Mouse (Mus musculus): Measurements from ENCODE around the gene Mybphl. TPM values are rescaled to one million over a fixed set of nuclear protein-coding genes. Genes with fewer than 3 reads are reported as not detected.

Gene Mybphl
- polyA plus RNA-seq, 1 experiment = 16.6 TPM

- DNase-seq = no peak
- 72% methylated on average over 3 of the region's 3 CpGs for WGBS
- Histone ChIP-seq H3K4me3 (ENCODE audit: control insufficient read depth, insufficient read depth, low read length) (no peak overlapping the region), H3K36me3 (ENCODE audit: control insufficient read depth, insufficient read depth, low read length) (no peaks in the 10 kb centered on the region), H3K27me3 (ENCODE audit: control insufficient read depth, insufficient read depth, low read length) (no peaks in the 10 kb centered on the region), H3K27ac (ENCODE audit: control insufficient read depth, insufficient read depth, low read length) (no peak overlapping the region), H3K4me1 (replicated peaks; ENCODE audit: control insufficient read depth, insufficient read depth, low read length) (no peaks in the 10 kb centered on the region)
- TF ChIP-seq CTCF (IDR thresholded peaks at IDR 0.05; ENCODE audit: borderline replicate concordance, control insufficient read depth, extremely low read depth, insufficient read depth, low read length, poor library complexity) (no peak), POLR2A (IDR thresholded peaks at IDR 0.05; ENCODE audit: control insufficient read depth, extremely low read depth, insufficient read depth, low read length, poor library complexity) (no peak)
Observed at GRCm38 (mm10) chr3:108363626-108364025, 1.1 kb upstream of the Mybphl start.

GRCm38 (mm10) chr3:108367173-108367572 lies 2.5 kb downstream of the Mybphl start:
- no peak overlapping the region for H3K27ac ChIP-seq (ENCODE audit: control insufficient read depth, insufficient read depth, low read length)
- no peaks in the 10 kb centered on the region for H3K27me3 ChIP-seq (ENCODE audit: control insufficient read depth, insufficient read depth, low read length)
- no peaks in the 10 kb centered on the region for H3K4me1 ChIP-seq (replicated peaks; ENCODE audit: control insufficient read depth, insufficient read depth, low read length)
- H3K4me3 ChIP-seq (ENCODE audit: control insufficient read depth, insufficient read depth, low read length) = no peak overlapping the region
- no peak for DNase-seq
- no peak for TF ChIP-seq POLR2A (IDR thresholded peaks at IDR 0.05; ENCODE audit: control insufficient read depth, extremely low read depth, insufficient read depth, low read length, poor library complexity)
- 73% methylated on average over 9 of the region's 9 CpGs for WGBS
- no peaks in the 10 kb centered on the region for H3K36me3 ChIP-seq (ENCODE audit: control insufficient read depth, insufficient read depth, low read length)

- no peak overlapping the region for H3K4me3 ChIP-seq (ENCODE audit: control insufficient read depth, insufficient read depth, low read length)
- H3K36me3 ChIP-seq (ENCODE audit: control insufficient read depth, insufficient read depth, low read length) = no peaks in the 10 kb centered on the region
- WGBS = 92% methylated on average over 3 of the region's 3 CpGs
- DNase-seq = no peak
- no peaks in the 10 kb centered on the region for H3K27me3 ChIP-seq (ENCODE audit: control insufficient read depth, insufficient read depth, low read length)
- H3K27ac ChIP-seq (ENCODE audit: control insufficient read depth, insufficient read depth, low read length) = no peak overlapping the region
- no peaks in the 10 kb centered on the region for H3K4me1 ChIP-seq (replicated peaks; ENCODE audit: control insufficient read depth, insufficient read depth, low read length)
- TF ChIP-seq POLR2A (IDR thresholded peaks at IDR 0.05; ENCODE audit: control insufficient read depth, extremely low read depth, insufficient read depth, low read length, poor library complexity) = no peak
- TF ChIP-seq CTCF (IDR thresholded peaks at IDR 0.05; ENCODE audit: borderline replicate concordance, control insufficient read depth, extremely low read depth, insufficient read depth, low read length, poor library complexity) = no peak
Observed at GRCm38 (mm10) chr3:108367828-108368227, 3.1 kb downstream of the Mybphl start.

GRCm38 (mm10) chr3:108368721-108369120 lies 4.0 kb downstream of the Mybphl start:
- DNase-seq = no peak
- Histone ChIP-seq H3K4me1 (replicated peaks; ENCODE audit: control insufficient read depth, insufficient read depth, low read length) (no peaks in the 10 kb centered on the region), H3K36me3 (ENCODE audit: control insufficient read depth, insufficient read depth, low read length) (no peaks in the 10 kb centered on the region), H3K27ac (ENCODE audit: control insufficient read depth, insufficient read depth, low read length) (no peak overlapping the region), H3K27me3 (ENCODE audit: control insufficient read depth, insufficient read depth, low read length) (no peaks in the 10 kb centered on the region), H3K4me3 (ENCODE audit: control insufficient read depth, insufficient read depth, low read length) (no peak overlapping the region)
- TF ChIP-seq POLR2A (IDR thresholded peaks at IDR 0.05; ENCODE audit: control insufficient read depth, extremely low read depth, insufficient read depth, low read length, poor library complexity) = no peak
- 87% methylated on average over 5 of the region's 5 CpGs for WGBS

GRCm38 (mm10) chr3:108372274-108372673 lies 7.6 kb downstream of the Mybphl start:
- no peaks in the 10 kb centered on the region for H3K27me3 ChIP-seq (ENCODE audit: control insufficient read depth, insufficient read depth, low read length)
- H3K36me3 ChIP-seq (ENCODE audit: control insufficient read depth, insufficient read depth, low read length) = no peaks in the 10 kb centered on the region
- WGBS = 54% methylated on average over 3 of the region's 3 CpGs
- H3K27ac ChIP-seq (ENCODE audit: control insufficient read depth, insufficient read depth, low read length) = no peak overlapping the region
- no peak for DNase-seq
- no peak overlapping the region for H3K4me3 ChIP-seq (ENCODE audit: control insufficient read depth, insufficient read depth, low read length)
- TF ChIP-seq CTCF (IDR thresholded peaks at IDR 0.05; ENCODE audit: borderline replicate concordance, control insufficient read depth, extremely low read depth, insufficient read depth, low read length, poor library complexity) = no peak
- TF ChIP-seq POLR2A (IDR thresholded peaks at IDR 0.05; ENCODE audit: control insufficient read depth, extremely low read depth, insufficient read depth, low read length, poor library complexity) = no peak
- no peaks in the 10 kb centered on the region for H3K4me1 ChIP-seq (replicated peaks; ENCODE audit: control insufficient read depth, insufficient read depth, low read length)

GRCm38 (mm10) chr3:108372691-108373090 lies 8.0 kb downstream of the Mybphl start:
- H3K27ac ChIP-seq (ENCODE audit: control insufficient read depth, insufficient read depth, low read length) = no peak overlapping the region
- no peaks in the 10 kb centered on the region; the same call in 1 of the 2 replicates for H3K27me3 ChIP-seq (ENCODE audit: control insufficient read depth, insufficient read depth, low read length)
- H3K4me3 ChIP-seq (ENCODE audit: control insufficient read depth, insufficient read depth, low read length) = no peak overlapping the region
- H3K4me1 ChIP-seq (replicated peaks; ENCODE audit: control insufficient read depth, insufficient read depth, low read length) = no peaks in the 10 kb centered on the region
- 92% methylated on average over 3 of the region's 3 CpGs for WGBS
- H3K36me3 ChIP-seq (ENCODE audit: control insufficient read depth, insufficient read depth, low read length) = no peaks in the 10 kb centered on the region
- no peak for DNase-seq
- no peak for TF ChIP-seq POLR2A (IDR thresholded peaks at IDR 0.05; ENCODE audit: control insufficient read depth, extremely low read depth, insufficient read depth, low read length, poor library complexity)
- TF ChIP-seq CTCF (IDR thresholded peaks at IDR 0.05; ENCODE audit: borderline replicate concordance, control insufficient read depth, extremely low read depth, insufficient read depth, low read length, poor library complexity) = no peak

- Histone ChIP-seq H3K4me3 (ENCODE audit: control insufficient read depth, insufficient read depth, low read length) (no peak overlapping the region), H3K27ac (ENCODE audit: control insufficient read depth, insufficient read depth, low read length) (no peak overlapping the region), H3K27me3 (ENCODE audit: control insufficient read depth, insufficient read depth, low read length) (no peaks in the 10 kb centered on the region; the same call in 1 of the 2 replicates), H3K4me1 (replicated peaks; ENCODE audit: control insufficient read depth, insufficient read depth, low read length) (peaks cover 12% of the 10 kb centered on the region), H3K36me3 (ENCODE audit: control insufficient read depth, insufficient read depth, low read length) (no peaks in the 10 kb centered on the region)
- 92% methylated on average over 7 of the region's 7 CpGs for WGBS
- TF ChIP-seq POLR2A (IDR thresholded peaks at IDR 0.05; ENCODE audit: control insufficient read depth, extremely low read depth, insufficient read depth, low read length, poor library complexity) (no peak), CTCF (IDR thresholded peaks at IDR 0.05; ENCODE audit: borderline replicate concordance, control insufficient read depth, extremely low read depth, insufficient read depth, low read length, poor library complexity) (no peak)
- DNase-seq = no peak
Observed at GRCm38 (mm10) chr3:108378875-108379663, 14.4 kb downstream of the Mybphl start.
